Mouse (Mus musculus) spleen, postnatal 10 days (tissue): ENCODE results near the gene Fxr2.

Source experiments
- DNase-seq, 2 experiments: peaks; one replicate each; pipeline ENCODE4 v3.0.0; 2021 to 2022; ENCODE audit warnings: low spot score in 2 of 2

The Fxr2 gene

GRCm38 (mm10) chr11:69657462-69657881 lies 24.7 kb downstream of the Fxr2 start:
- no peak for DNase-seq

GRCm38 (mm10) chr11:69661221-69661881 lies 28.6 kb downstream of the Fxr2 start:
- peak in 1 of 2 experiments; percentile 29 for DNase-seq

GRCm38 (mm10) chr11:69662213-69662966 lies 29.6 kb downstream of the Fxr2 start, which contains the start of gene Mpdu1:
TSS of gene Mpdu1 (minus strand) at chr11:69662642.
- peak; percentile 92 to 94 for DNase-seq

GRCm38 (mm10) chr11:69662967-69663671 lies 30.3 kb downstream of the Fxr2 start:
- no peak for DNase-seq

GRCm38 (mm10) chr11:69663795-69664194 lies 31.0 kb downstream of the Fxr2 start:
- no peak for DNase-seq

- no peak for DNase-seq
These were observed 32.1 kb downstream of the Fxr2 start for GRCm38 (mm10) chr11:69664841-69665240.

GRCm38 (mm10) chr11:69665457-69665960 lies 32.7 kb downstream of the Fxr2 start:
- DNase-seq = no peak

- DNase-seq = peak in 1 of 2 experiments; percentile 71
These were observed 33.3 kb downstream of the Fxr2 start, which contains the start of gene Cd68 for GRCm38 (mm10) chr11:69665961-69666664. TSS of gene Cd68 (minus strand) at chr11:69666153.

GRCm38 (mm10) chr11:69666665-69667005 lies 33.8 kb downstream of the Fxr2 start:
- no peak for DNase-seq

- DNase-seq = peak; percentile 80 to 97
These were observed 38.3 kb downstream of the Fxr2 start for GRCm38 (mm10) chr11:69670786-69671725.

GRCm38 (mm10) chr11:69671726-69672124 lies 38.9 kb downstream of the Fxr2 start:
- DNase-seq = no peak

- peak; percentile 99 for DNase-seq
These were observed 39.5 kb downstream of the Fxr2 start, which contains the start of gene Eif4a1 for GRCm38 (mm10) chr11:69672211-69672706. TSS of gene Eif4a1 (minus strand) at chr11:69672423.

- no peak for DNase-seq
These were observed 46.4 kb downstream of the Fxr2 start for GRCm38 (mm10) chr11:69679144-69679543.

GRCm38 (mm10) chr11:69680136-69680855 lies 47.5 kb downstream of the Fxr2 start:
- no peak for DNase-seq

GRCm38 (mm10) chr11:69681314-69682208 lies 48.8 kb downstream of the Fxr2 start, which contains the start of gene Senp3:
TSS of gene Senp3 (minus strand) at chr11:69682084.
- peak; percentile 90 to 96 for DNase-seq

- DNase-seq = peak in 1 of 2 experiments; percentile 30
These were observed 49.5 kb downstream of the Fxr2 start for GRCm38 (mm10) chr11:69682209-69682839.

GRCm38 (mm10) chr11:69682840-69683533 lies 50.2 kb downstream of the Fxr2 start:
- DNase-seq = peak; percentile 86 to 93
